7 mouse cellular contexts compared by ENCODE assay signal in genomic region chr2:22588673-22589381, GRCm38 (mm10). TPM values are rescaled to one million over a fixed set of nuclear protein-coding genes. Genes with fewer than 3 reads are reported as not detected.
A peak's percentile ranks its signal among the peaks of the same experiment; 100 is the strongest.
DNase-seq lines count a peak whose midpoint lies in the region; ATAC-seq and TF ChIP-seq lines count a peak whose summit lies in the region.
"Not testable (repeated sequence)": the region's sequence is repeated elsewhere in the genome, so short reads cannot be mapped to it uniquely, and the experiment has no call there.

No protein-coding gene starts in this region.

- TF ChIP-seq CTCF in hindbrain, postnatal 0 days (IDR thresholded peaks at IDR 0.05; ENCODE audit: low read depth); lung, postnatal 0 days (IDR thresholded peaks at IDR 0.05): not testable (repeated sequence)

- TF ChIP-seq EP300 in lung, postnatal 0 days (IDR thresholded peaks at IDR 0.05), result not testable (repeated sequence)

- not testable (repeated sequence) for H3K9ac ChIP-seq in heart, embryonic 12.5 days; hindbrain, postnatal 0 days (replicated peaks; ENCODE audit: low read length); limb, embryonic 13.5 days; lung, postnatal 0 days (replicated peaks; ENCODE audit: low read depth); neural tube, embryonic 12.5 days

- H3K4me3 ChIP-seq in heart, embryonic 12.5 days; hindbrain, postnatal 0 days (ENCODE audit: low read length); limb, embryonic 13.5 days; lung, postnatal 0 days (ENCODE audit: low read depth, low read length); neural tube, embryonic 12.5 days: not testable (repeated sequence)

- 56% methylated on average over 12 of the region's 12 CpGs for WGBS in heart, embryonic 12.5 days
- WGBS in hindbrain, postnatal 0 days, result 65% methylated on average over 12 of the region's 12 CpGs
- WGBS in limb, embryonic 13.5 days, result 68% methylated on average over 12 of the region's 12 CpGs
- 65% methylated on average over 12 of the region's 12 CpGs for WGBS in lung, postnatal 0 days
- 72% methylated on average over 12 of the region's 12 CpGs for WGBS in neural tube, embryonic 12.5 days

- H3K27ac ChIP-seq in heart, embryonic 12.5 days (ENCODE audit: poor library complexity, severe bottlenecking); hindbrain, postnatal 0 days; limb, embryonic 13.5 days; lung, postnatal 0 days (ENCODE audit: low read length); neural tube, embryonic 12.5 days: not testable (repeated sequence)

- not testable (repeated sequence) for H3K36me3 ChIP-seq in heart, embryonic 12.5 days; hindbrain, postnatal 0 days (ENCODE audit: insufficient read depth, low read length); limb, embryonic 13.5 days; lung, postnatal 0 days (ENCODE audit: insufficient read depth, low read length); neural tube, embryonic 12.5 days

- DNase-seq in NIH3T3 (ENCODE audit: low read depth), result peak; percentile 73
- DNase-seq in hindbrain, postnatal 0 days (ENCODE audit: low spot score), result not testable (repeated sequence)
- DNase-seq in lung, postnatal 0 days (ENCODE audit: low spot score), result peak; percentile 27

- ATAC-seq in erythroblast, adult 5-6 weeks (replicated peaks; ENCODE audit: low FRiP score, poor library complexity, severe bottlenecking), result peak; percentile 66
- peak; percentile 93 for ATAC-seq in heart, embryonic 12.5 days (ENCODE audit: insufficient number of reproducible peaks, low FRiP score)
- peak; percentile 92 for ATAC-seq in hindbrain, postnatal 0 days
- ATAC-seq in limb, embryonic 13.5 days (ENCODE audit: low FRiP score, low read depth), result peak; percentile 93
- peak; percentile 86 for ATAC-seq in lung, postnatal 0 days
- peak; percentile 96 for ATAC-seq in neural tube, embryonic 12.5 days (ENCODE audit: low FRiP score, low read depth)

- H3K4me1 ChIP-seq in heart, embryonic 12.5 days (replicated peaks); hindbrain, postnatal 0 days (ENCODE audit: insufficient read depth, low read length); limb, embryonic 13.5 days; lung, postnatal 0 days (ENCODE audit: insufficient read depth, low read depth, low read length); neural tube, embryonic 12.5 days: not testable (repeated sequence)

- H3K4me2 ChIP-seq in heart, embryonic 12.5 days; hindbrain, postnatal 0 days (ENCODE audit: low read depth, low read length); limb, embryonic 13.5 days (replicated peaks); lung, postnatal 0 days (replicated peaks; ENCODE audit: low read depth, low read length); neural tube, embryonic 12.5 days (replicated peaks): not testable (repeated sequence)

- H3K27me3 ChIP-seq in heart, embryonic 12.5 days (replicated peaks); hindbrain, postnatal 0 days (ENCODE audit: insufficient read depth, low read length); limb, embryonic 13.5 days; lung, postnatal 0 days (replicated peaks; ENCODE audit: insufficient read depth, low read length); neural tube, embryonic 12.5 days (replicated peaks): not testable (repeated sequence)

- H3K9me3 ChIP-seq in heart, embryonic 12.5 days (replicated peaks); hindbrain, postnatal 0 days (ENCODE audit: low read length); limb, embryonic 13.5 days; lung, postnatal 0 days (ENCODE audit: low read length); neural tube, embryonic 12.5 days: not testable (repeated sequence)

RNA-seq across cellular contexts. Expression of gene Gad2, which starts 33.2 kb away (rescaled TPM):
- not detected in 2 replicates for total RNA-seq in erythroblast, adult 5-6 weeks (2015; ENCODE audit: low replicate concordance)
- total RNA-seq in erythroblast, adult 5-6 weeks (2017; ENCODE audit: low replicate concordance), result not detected in 2 replicates
- polyA plus RNA-seq in heart, embryonic 12.5 days (2016; fragmentation: Nextera tagmentation; extraction: Ambion mirVana), result 0.17 and 0.42 TPM in 2 replicates
- total RNA-seq in hindbrain, postnatal 0 days (2014; rRNA removed), result 34.9 and 40.0 TPM in 2 replicates
- polyA plus RNA-seq in hindbrain, postnatal 0 days (2015; fragmentation: Nextera tagmentation; extraction: Ambion mirVana), result 46.1 and 48.3 TPM in 2 replicates
- 0.14 and 0.76 TPM in 2 replicates for polyA plus RNA-seq in limb, embryonic 13.5 days (2015; fragmentation: Nextera tagmentation; extraction: Ambion mirVana)
- 0.02 TPM in 1 of 2 replicates, not detected in the other for polyA plus RNA-seq in lung, postnatal 0 days (2015; fragmentation: Nextera tagmentation; extraction: Ambion mirVana)
- polyA plus RNA-seq in neural tube, embryonic 12.5 days (2016; fragmentation: Nextera tagmentation; extraction: Ambion mirVana), result 36.7 and 45.5 TPM in 2 replicates

Comparison
In these comparisons a context has a peak if more than half of its experiments do, and no peak if none do; other contexts are left out.
1. RNA of gene Gad2, which starts 33.2 kb away (polyA plus RNA-seq): 46.1 to 48.3 TPM in hindbrain, postnatal 0 days and 36.7 to 45.5 TPM in neural tube, embryonic 12.5 days; 0.14 to 0.76 TPM in limb, embryonic 13.5 days, 0.17 to 0.42 TPM in heart, embryonic 12.5 days and 0.02 TPM in lung, postnatal 0 days; every median in the first group is over 10 times any median in the second.
2. Peak in every context shown above with its lines, with median percentiles within 50 percentile points of each other: ATAC-seq.